Mouse (Mus musculus): ENCODE results near the gene Nek3. TPM values are rescaled to one million over a fixed set of nuclear protein-coding genes. Genes with fewer than 3 reads are reported as not detected.
A peak's percentile ranks its signal among the peaks of the same experiment; 100 is the strongest.

Nek3 gene
- total and polyA plus RNA-seq, 2 experiments from 2014 or later: 1.2 to 2.7 TPM

DNA sequence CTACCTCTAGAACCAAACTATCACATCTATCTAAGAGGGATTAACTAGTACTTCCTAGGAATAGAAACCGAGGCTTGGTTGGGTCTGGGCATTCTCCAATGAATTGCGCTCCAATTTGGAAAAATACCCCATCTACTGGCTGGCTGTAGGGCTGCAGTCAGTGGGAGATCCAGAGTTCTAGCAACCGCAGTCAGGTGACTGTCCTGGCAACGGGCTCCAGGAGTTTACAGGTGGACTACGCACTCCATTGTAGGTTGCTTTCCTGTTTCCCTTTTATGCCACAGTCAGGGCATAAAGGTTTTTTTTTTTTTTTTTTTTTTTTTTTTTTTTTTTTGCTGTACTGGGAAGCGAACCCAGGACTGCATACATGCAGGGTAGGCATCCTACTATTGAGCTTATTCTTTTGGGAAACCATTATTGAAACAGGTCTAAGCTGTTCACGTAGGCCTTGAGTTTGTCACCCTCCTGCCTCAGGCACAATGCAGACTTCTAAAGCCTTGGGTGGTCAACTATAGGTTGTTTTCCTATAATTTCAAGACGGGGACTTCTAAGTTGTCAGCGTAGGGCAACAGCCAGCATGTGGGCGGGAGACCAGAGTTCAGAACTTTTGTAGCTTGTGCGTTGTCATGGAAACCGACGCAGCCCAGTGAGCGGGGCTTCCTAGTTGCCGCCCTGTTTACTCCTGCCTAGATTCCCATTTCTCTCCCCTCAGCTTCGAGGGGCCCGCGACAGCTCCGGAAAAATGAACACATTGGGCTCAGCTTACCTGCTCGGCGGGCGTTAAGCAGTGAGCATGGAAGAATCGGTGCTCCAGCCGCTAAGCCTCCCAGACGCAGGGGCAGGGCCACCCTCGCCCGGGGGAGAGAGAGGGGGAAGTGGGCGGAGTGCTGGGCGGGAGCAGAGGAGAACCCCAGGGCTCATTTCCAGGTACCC, 41.7 kb downstream of the Nek3 start, which contains the start of gene Nek5:
Nek5 (minus strand) TSS at position 834 of the 933 bp plus-strand sequence.
- no peaks in the 10 kb centered on the region for H3K9me3 ChIP-seq (replicated peaks; ENCODE audit: control insufficient read depth, low read length)
- H3K4me3 ChIP-seq (ENCODE audit: low read depth, low read length): peak within 1 kb of the TSS; percentile 45
- H3K27me3 ChIP-seq (ENCODE audit: control insufficient read depth, insufficient read depth, low read length): no peaks in the 10 kb centered on the region
- H3K4me2 ChIP-seq (ENCODE audit: low read depth, low read length): peak within 1 kb of the TSS; percentile 67
- WGBS: 2% methylated on average over 29 of the region's 29 CpGs
- DNase-seq (ENCODE audit: low spot score) (peak; percentile 16), ATAC-seq (ENCODE audit: insufficient read depth, low read depth) (peak; percentile 76)
- no peak within 1 kb of the TSS; the same call in 1 of the 2 replicates for H3K9ac ChIP-seq (replicated peaks; ENCODE audit: low read depth, low read length)
- no peak within 1 kb of the TSS for H3K27ac ChIP-seq (ENCODE audit: low read depth)
- TF ChIP-seq EP300 (IDR thresholded peaks at IDR 0.05; ENCODE audit: low read depth) (no peak), CTCF (IDR thresholded peaks at IDR 0.05; ENCODE audit: low read depth) (peak; percentile 57)
- no peaks in the 10 kb centered on the region for H3K4me1 ChIP-seq (ENCODE audit: control insufficient read depth, insufficient read depth)
- peaks cover 27% of the 10 kb centered on the region for H3K36me3 ChIP-seq (replicated peaks; ENCODE audit: control insufficient read depth, insufficient read depth, low read length)

DNA sequence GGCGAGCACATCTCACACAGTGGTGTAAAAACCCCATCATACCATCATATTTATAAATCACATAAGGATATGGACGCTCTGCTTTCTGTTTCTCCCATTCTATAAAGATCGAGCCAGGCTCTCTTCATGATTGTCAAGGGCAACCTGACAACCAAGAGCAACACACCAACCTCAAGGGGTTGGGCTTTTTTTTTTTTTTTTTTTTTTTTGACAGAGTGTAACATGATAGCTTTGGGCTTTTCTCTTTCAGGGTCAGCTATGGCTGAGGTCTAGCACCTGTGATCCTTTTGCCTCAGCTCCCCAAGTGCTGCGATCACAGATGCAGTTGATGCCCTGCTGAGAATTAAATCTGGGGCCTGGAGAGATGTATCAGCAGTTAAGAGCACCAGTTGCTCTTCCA, 59.2 kb downstream of the Nek3 start:
- H3K27ac ChIP-seq (ENCODE audit: low read depth): no peak overlapping the region
- 68% methylated on average over 4 of the region's 4 CpGs for WGBS
- H3K36me3 ChIP-seq (replicated peaks; ENCODE audit: control insufficient read depth, insufficient read depth, low read length): no peaks in the 10 kb centered on the region
- no peak overlapping the region for H3K9ac ChIP-seq (replicated peaks; ENCODE audit: low read depth, low read length)
- DNase-seq (ENCODE audit: low spot score): no peak
- no peaks in the 10 kb centered on the region for H3K27me3 ChIP-seq (ENCODE audit: control insufficient read depth, insufficient read depth, low read length)
- H3K4me3 ChIP-seq (ENCODE audit: low read depth, low read length): no peak overlapping the region
- no peak for ATAC-seq (ENCODE audit: insufficient read depth, low read depth)
- H3K4me2 ChIP-seq (ENCODE audit: low read depth, low read length): no peak overlapping the region
- no peaks in the 10 kb centered on the region for H3K4me1 ChIP-seq (ENCODE audit: control insufficient read depth, insufficient read depth)
- TF ChIP-seq EP300 (IDR thresholded peaks at IDR 0.05; ENCODE audit: low read depth): no peak
- no peak for TF ChIP-seq CTCF (IDR thresholded peaks at IDR 0.05; ENCODE audit: low read depth)
- H3K9me3 ChIP-seq (replicated peaks; ENCODE audit: control insufficient read depth, low read length): no peaks in the 10 kb centered on the region

DNA sequence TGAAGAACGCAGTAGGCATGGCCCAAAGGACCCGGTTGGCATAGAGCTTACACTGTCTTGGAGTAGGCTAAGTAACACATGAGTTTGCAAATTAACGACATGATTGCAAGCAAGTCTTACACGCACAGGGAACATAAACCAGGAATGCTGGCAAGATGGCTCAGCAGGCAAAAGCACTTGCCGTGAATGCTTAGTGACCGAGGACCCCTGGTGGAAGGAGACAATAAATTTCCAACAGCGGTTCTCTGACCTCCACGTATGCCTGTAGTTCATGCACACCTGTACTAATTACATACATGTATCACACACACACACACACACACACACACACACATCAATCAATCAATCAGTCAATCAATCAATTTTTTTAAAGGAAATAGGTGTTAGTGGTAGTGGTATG, 74.7 kb downstream of the Nek3 start:
- Histone ChIP-seq H3K27me3 (ENCODE audit: control insufficient read depth, insufficient read depth, low read length) (no peaks in the 10 kb centered on the region), H3K4me1 (ENCODE audit: control insufficient read depth, insufficient read depth) (no peaks in the 10 kb centered on the region), H3K4me3 (ENCODE audit: low read depth, low read length) (no peak overlapping the region), H3K4me2 (ENCODE audit: low read depth, low read length) (no peak overlapping the region), H3K36me3 (replicated peaks; ENCODE audit: control insufficient read depth, insufficient read depth, low read length) (no peaks in the 10 kb centered on the region), H3K9me3 (replicated peaks; ENCODE audit: control insufficient read depth, low read length) (no peaks in the 10 kb centered on the region), H3K27ac (ENCODE audit: low read depth) (no peak overlapping the region), H3K9ac (replicated peaks; ENCODE audit: low read depth, low read length) (no peak overlapping the region)
- ATAC-seq (ENCODE audit: insufficient read depth, low read depth) (no peak), DNase-seq (ENCODE audit: low spot score) (peak; percentile 7)
- TF ChIP-seq CTCF (IDR thresholded peaks at IDR 0.05; ENCODE audit: low read depth) (peak; percentile 44), EP300 (IDR thresholded peaks at IDR 0.05; ENCODE audit: low read depth) (no peak)
- WGBS: 44% methylated on average over 8 of the region's 8 CpGs

DNA sequence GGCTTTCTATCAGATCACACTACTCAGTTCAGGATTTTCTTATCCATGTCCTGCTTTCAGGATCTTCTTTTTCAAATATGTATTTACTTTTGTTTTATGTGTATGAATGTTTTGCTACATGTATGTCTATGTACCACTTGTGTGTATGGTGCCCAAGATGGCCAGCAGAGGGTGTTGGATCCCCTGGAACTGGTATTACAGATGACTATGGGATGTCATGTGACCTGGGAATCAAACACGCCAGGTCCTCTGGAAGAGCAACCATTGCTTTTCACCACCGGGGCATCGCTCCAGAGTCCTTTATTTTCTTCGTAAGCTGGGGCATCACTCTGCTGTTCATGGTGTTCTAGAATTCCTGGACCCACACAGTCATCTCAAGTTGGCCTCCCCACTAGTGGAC, 77.0 kb downstream of the Nek3 start:
- Histone ChIP-seq H3K9me3 (replicated peaks; ENCODE audit: control insufficient read depth, low read length) (no peaks in the 10 kb centered on the region), H3K27me3 (ENCODE audit: control insufficient read depth, insufficient read depth, low read length) (no peaks in the 10 kb centered on the region), H3K27ac (ENCODE audit: low read depth) (no peak overlapping the region), H3K9ac (replicated peaks; ENCODE audit: low read depth, low read length) (no peak overlapping the region), H3K4me3 (ENCODE audit: low read depth, low read length) (no peak overlapping the region), H3K4me2 (ENCODE audit: low read depth, low read length) (no peak overlapping the region), H3K4me1 (ENCODE audit: control insufficient read depth, insufficient read depth) (no peaks in the 10 kb centered on the region), H3K36me3 (replicated peaks; ENCODE audit: control insufficient read depth, insufficient read depth, low read length) (no peaks in the 10 kb centered on the region)
- TF ChIP-seq CTCF (IDR thresholded peaks at IDR 0.05; ENCODE audit: low read depth): no peak
- TF ChIP-seq EP300 (IDR thresholded peaks at IDR 0.05; ENCODE audit: low read depth): no peak
- 94% methylated on average over 4 of the region's 4 CpGs for WGBS
- no peak for ATAC-seq (ENCODE audit: insufficient read depth, low read depth)
- DNase-seq (ENCODE audit: low spot score): no peak

DNA sequence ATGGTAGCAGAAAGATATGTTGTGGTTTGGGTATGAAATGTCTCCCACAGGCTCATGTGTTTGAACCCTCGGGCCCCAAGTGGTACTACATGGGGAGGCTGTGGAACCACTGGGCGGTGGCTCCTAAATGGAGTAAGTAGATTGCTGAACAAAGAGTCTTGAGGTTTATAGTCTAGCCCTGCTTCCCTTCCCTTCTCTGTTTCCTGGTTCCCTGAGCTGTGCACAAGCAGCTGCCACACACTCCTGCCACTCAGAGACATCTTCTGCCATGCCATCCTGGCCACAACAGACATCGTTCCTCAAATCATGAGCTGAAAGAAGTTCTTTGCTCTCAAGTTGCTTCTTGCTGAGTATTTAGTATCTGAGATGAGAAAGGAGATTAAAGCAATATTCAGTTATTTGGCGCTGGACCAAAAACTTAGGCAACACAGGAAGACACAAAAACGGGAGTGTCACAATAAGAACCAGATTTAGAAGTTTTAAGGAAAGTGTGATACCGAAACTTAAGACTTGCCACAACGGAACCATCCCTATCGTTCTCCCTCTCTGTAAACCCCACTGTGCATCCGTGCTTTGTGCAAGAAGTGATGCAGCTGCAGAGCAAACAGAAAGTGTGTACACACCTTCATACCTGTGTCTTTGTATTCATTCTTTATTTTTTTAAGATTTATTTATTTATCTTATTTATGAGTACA, 86.8 kb downstream of the Nek3 start:
- no peak overlapping the region for H3K4me3 ChIP-seq (ENCODE audit: low read depth, low read length)
- H3K4me2 ChIP-seq (ENCODE audit: low read depth, low read length): no peak overlapping the region
- H3K36me3 ChIP-seq (replicated peaks; ENCODE audit: control insufficient read depth, insufficient read depth, low read length): no peaks in the 10 kb centered on the region
- no peak for ATAC-seq (ENCODE audit: insufficient read depth, low read depth)
- no peak for DNase-seq (ENCODE audit: low spot score)
- WGBS: 72% methylated on average over 9 of the region's 9 CpGs
- no peaks in the 10 kb centered on the region for H3K9me3 ChIP-seq (replicated peaks; ENCODE audit: control insufficient read depth, low read length)
- H3K4me1 ChIP-seq (ENCODE audit: control insufficient read depth, insufficient read depth): peaks cover 4% of the 10 kb centered on the region; the same call in 1 of the 2 replicates
- H3K27me3 ChIP-seq (ENCODE audit: control insufficient read depth, insufficient read depth, low read length): no peaks in the 10 kb centered on the region
- H3K9ac ChIP-seq (replicated peaks; ENCODE audit: low read depth, low read length): no peak overlapping the region
- no peak overlapping the region for H3K27ac ChIP-seq (ENCODE audit: low read depth)
- TF ChIP-seq EP300 (IDR thresholded peaks at IDR 0.05; ENCODE audit: low read depth) (no peak), CTCF (IDR thresholded peaks at IDR 0.05; ENCODE audit: low read depth) (no peak)

Other genes with a start within 250 kb of the Nek3 start
- not detected in 2 replicates for gene Defb15, start 233.7 kb downstream of the Nek3 start, total RNA-seq (2014; rRNA removed; ENCODE audit: low replicate concordance)
- gene Defb15, start 233.7 kb downstream of the Nek3 start, polyA plus RNA-seq (2015; fragmentation: Nextera tagmentation; extraction: Ambion mirVana): not detected in 2 replicates
- gene Defb35, start 228.1 kb downstream of the Nek3 start, total RNA-seq (2014; rRNA removed; ENCODE audit: low replicate concordance): not detected in 2 replicates
- gene Defb35, start 228.1 kb downstream of the Nek3 start, polyA plus RNA-seq (2015; fragmentation: Nextera tagmentation; extraction: Ambion mirVana): not detected in 2 replicates
- not detected in 2 replicates for gene Defb13, start 219.7 kb downstream of the Nek3 start, total RNA-seq (2014; rRNA removed; ENCODE audit: low replicate concordance)
- not detected in 2 replicates for gene Defb13, start 219.7 kb downstream of the Nek3 start, polyA plus RNA-seq (2015; fragmentation: Nextera tagmentation; extraction: Ambion mirVana)
- not detected in 2 replicates for gene Fam90a1a, start 207.7 kb downstream of the Nek3 start, total RNA-seq (2014; rRNA removed; ENCODE audit: low replicate concordance)
- gene Fam90a1a, start 207.7 kb downstream of the Nek3 start, polyA plus RNA-seq (2015; fragmentation: Nextera tagmentation; extraction: Ambion mirVana): not detected in 2 replicates
- not detected in 2 replicates for gene Ccdc70, start 196.7 kb downstream of the Nek3 start, total RNA-seq (2014; rRNA removed; ENCODE audit: low replicate concordance)
- not detected in 2 replicates for gene Ccdc70, start 196.7 kb downstream of the Nek3 start, polyA plus RNA-seq (2015; fragmentation: Nextera tagmentation; extraction: Ambion mirVana)
- 0.50 and 1.2 TPM in 2 replicates for gene Atp7b, start 106.1 kb downstream of the Nek3 start, total RNA-seq (2014; rRNA removed; ENCODE audit: low replicate concordance)
- gene Atp7b, start 106.1 kb downstream of the Nek3 start, polyA plus RNA-seq (2015; fragmentation: Nextera tagmentation; extraction: Ambion mirVana): 0.12 and 0.22 TPM in 2 replicates
- gene Alg11, start 105.7 kb downstream of the Nek3 start, total RNA-seq (2014; rRNA removed; ENCODE audit: low replicate concordance): 16.3 and 46.8 TPM in 2 replicates
- gene Alg11, start 105.7 kb downstream of the Nek3 start, polyA plus RNA-seq (2015; fragmentation: Nextera tagmentation; extraction: Ambion mirVana): 7.5 and 8.2 TPM in 2 replicates
- not detected in 2 replicates for gene Nek5, start 41.4 kb downstream of the Nek3 start, total RNA-seq (2014; rRNA removed; ENCODE audit: low replicate concordance)
- gene Nek5, start 41.4 kb downstream of the Nek3 start, polyA plus RNA-seq (2015; fragmentation: Nextera tagmentation; extraction: Ambion mirVana): 0.18 and 0.43 TPM in 2 replicates
- 24.9 and 30.0 TPM in 2 replicates for gene Ckap2, start 19.4 kb upstream of the Nek3 start, total RNA-seq (2014; rRNA removed; ENCODE audit: low replicate concordance)
- 14.3 and 15.0 TPM in 2 replicates for gene Ckap2, start 19.4 kb upstream of the Nek3 start, polyA plus RNA-seq (2015; fragmentation: Nextera tagmentation; extraction: Ambion mirVana)
- 14.0 and 18.1 TPM in 2 replicates for gene Vps36, start 26.4 kb upstream of the Nek3 start, total RNA-seq (2014; rRNA removed; ENCODE audit: low replicate concordance)
- gene Vps36, start 26.4 kb upstream of the Nek3 start, polyA plus RNA-seq (2015; fragmentation: Nextera tagmentation; extraction: Ambion mirVana): 19.5 and 20.9 TPM in 2 replicates
- gene Thsd1, start 60.9 kb upstream of the Nek3 start, total RNA-seq (2014; rRNA removed; ENCODE audit: low replicate concordance): 7.1 and 8.0 TPM in 2 replicates
- 9.4 and 10.1 TPM in 2 replicates for gene Thsd1, start 60.9 kb upstream of the Nek3 start, polyA plus RNA-seq (2015; fragmentation: Nextera tagmentation; extraction: Ambion mirVana)
- gene Tpte, start 117.0 kb upstream of the Nek3 start, total RNA-seq (2014; rRNA removed; ENCODE audit: low replicate concordance): not detected in 2 replicates
- not detected in 2 replicates for gene Tpte, start 117.0 kb upstream of the Nek3 start, polyA plus RNA-seq (2015; fragmentation: Nextera tagmentation; extraction: Ambion mirVana)
- gene Slc25a15, start 232.2 kb upstream of the Nek3 start, total RNA-seq (2014; rRNA removed; ENCODE audit: low replicate concordance): 7.9 and 8.3 TPM in 2 replicates
- 9.7 and 10.8 TPM in 2 replicates for gene Slc25a15, start 232.2 kb upstream of the Nek3 start, polyA plus RNA-seq (2015; fragmentation: Nextera tagmentation; extraction: Ambion mirVana)
- 21.7 and 27.3 TPM in 2 replicates for gene Mrps31, start 244.9 kb upstream of the Nek3 start, total RNA-seq (2014; rRNA removed; ENCODE audit: low replicate concordance)
- gene Mrps31, start 244.9 kb upstream of the Nek3 start, polyA plus RNA-seq (2015; fragmentation: Nextera tagmentation; extraction: Ambion mirVana): 67.9 and 72.5 TPM in 2 replicates